Mouse (Mus musculus): ENCODE data around the gene Ddx46. TPM values are rescaled to one million over a fixed set of nuclear protein-coding genes. Genes with fewer than 3 reads are reported as not detected.
A peak's percentile ranks its signal among the peaks of the same experiment; 100 is the strongest.

Ddx46 gene
- polyA plus RNA-seq, 1 experiment, result 1.9 TPM

GRCm38 (mm10) chr13:55704301-55704700 lies 69.5 kb downstream of the Ddx46 start:
- Histone ChIP-seq H3K9me3 (ENCODE audit: control insufficient read depth, low read length) (peaks cover 4% of the 10 kb centered on the region), H3K27me3 (ENCODE audit: control insufficient read depth) (no peaks in the 10 kb centered on the region), H3K36me3 (ENCODE audit: control insufficient read depth) (peaks cover 57% of the 10 kb centered on the region), H3K4me1 (ENCODE audit: control insufficient read depth) (peaks cover 2% of the 10 kb centered on the region; the same call in 1 of the 2 replicates), H3K4me3 (replicated peaks) (no peak overlapping the region)
- TF ChIP-seq TAL1 (IDR thresholded peaks at IDR 0.05; ENCODE audit: low read length) (no peak), GATA1 (IDR thresholded peaks at IDR 0.05; ENCODE audit: low read length) (no peak)

- H3K9me3 ChIP-seq (ENCODE audit: control insufficient read depth, low read length), result no peaks in the 10 kb centered on the region
- TF ChIP-seq GATA1 (IDR thresholded peaks at IDR 0.05; ENCODE audit: low read length) (no peak), TAL1 (IDR thresholded peaks at IDR 0.05; ENCODE audit: low read length) (no peak)
- peaks cover 3% of the 10 kb centered on the region for H3K36me3 ChIP-seq (ENCODE audit: control insufficient read depth)
- no peak overlapping the region for H3K4me3 ChIP-seq (replicated peaks)
- H3K27me3 ChIP-seq (ENCODE audit: control insufficient read depth), result no peaks in the 10 kb centered on the region
- H3K4me1 ChIP-seq (ENCODE audit: control insufficient read depth), result peaks cover 22% of the 10 kb centered on the region
These were observed 78.0 kb downstream of the Ddx46 start for GRCm38 (mm10) chr13:55712846-55713245.

GRCm38 (mm10) chr13:55714501-55715166 lies 79.8 kb downstream of the Ddx46 start, which contains the start of gene Txndc15:
TSS of gene Txndc15 (plus strand) at chr13:55714650.
- Histone ChIP-seq H3K4me3 (replicated peaks) (peak within 1 kb of the TSS; percentile 83), H3K4me1 (ENCODE audit: control insufficient read depth) (peaks cover 23% of the 10 kb centered on the region), H3K9me3 (ENCODE audit: control insufficient read depth, low read length) (no peaks in the 10 kb centered on the region), H3K36me3 (ENCODE audit: control insufficient read depth) (peaks cover 14% of the 10 kb centered on the region), H3K27me3 (ENCODE audit: control insufficient read depth) (no peaks in the 10 kb centered on the region)
- TF ChIP-seq TAL1 (IDR thresholded peaks at IDR 0.05; ENCODE audit: low read length) (no peak), GATA1 (IDR thresholded peaks at IDR 0.05; ENCODE audit: low read length) (no peak)

GRCm38 (mm10) chr13:55715167-55715512 lies 80.3 kb downstream of the Ddx46 start:
- TF ChIP-seq GATA1 (IDR thresholded peaks at IDR 0.05; ENCODE audit: low read length) (no peak), TAL1 (IDR thresholded peaks at IDR 0.05; ENCODE audit: low read length) (no peak)
- Histone ChIP-seq H3K27me3 (ENCODE audit: control insufficient read depth) (no peaks in the 10 kb centered on the region), H3K4me3 (replicated peaks) (peak overlapping the region; percentile 83), H3K36me3 (ENCODE audit: control insufficient read depth) (peaks cover 19% of the 10 kb centered on the region), H3K9me3 (ENCODE audit: control insufficient read depth, low read length) (no peaks in the 10 kb centered on the region), H3K4me1 (ENCODE audit: control insufficient read depth) (peaks cover 23% of the 10 kb centered on the region)

- Histone ChIP-seq H3K4me1 (ENCODE audit: control insufficient read depth) (peaks cover 23% of the 10 kb centered on the region), H3K27me3 (ENCODE audit: control insufficient read depth) (no peaks in the 10 kb centered on the region), H3K4me3 (replicated peaks) (no peak overlapping the region), H3K9me3 (ENCODE audit: control insufficient read depth, low read length) (no peaks in the 10 kb centered on the region), H3K36me3 (ENCODE audit: control insufficient read depth) (peaks cover 26% of the 10 kb centered on the region)
- TF ChIP-seq GATA1 (IDR thresholded peaks at IDR 0.05; ENCODE audit: low read length), result no peak
- no peak for TF ChIP-seq TAL1 (IDR thresholded peaks at IDR 0.05; ENCODE audit: low read length)
These were observed 81.2 kb downstream of the Ddx46 start for GRCm38 (mm10) chr13:55715908-55716510.

- Histone ChIP-seq H3K36me3 (ENCODE audit: control insufficient read depth) (peaks cover 42% of the 10 kb centered on the region), H3K9me3 (ENCODE audit: control insufficient read depth, low read length) (no peaks in the 10 kb centered on the region), H3K4me1 (ENCODE audit: control insufficient read depth) (peaks cover 7% of the 10 kb centered on the region), H3K27me3 (ENCODE audit: control insufficient read depth) (no peaks in the 10 kb centered on the region), H3K4me3 (replicated peaks) (no peak overlapping the region)
- TF ChIP-seq GATA1 (IDR thresholded peaks at IDR 0.05; ENCODE audit: low read length) (no peak), TAL1 (IDR thresholded peaks at IDR 0.05; ENCODE audit: low read length) (no peak)
These were observed 86.7 kb downstream of the Ddx46 start for GRCm38 (mm10) chr13:55721516-55721915.

- peaks cover 42% of the 10 kb centered on the region for H3K36me3 ChIP-seq (ENCODE audit: control insufficient read depth)
These were observed 87.2 kb downstream of the Ddx46 start for GRCm38 (mm10) chr13:55721995-55722394.

GRCm38 (mm10) chr13:55726598-55727119 lies 91.8 kb downstream of the Ddx46 start:
- no peak for TF ChIP-seq GATA1 (IDR thresholded peaks at IDR 0.05; ENCODE audit: low read length)
- TF ChIP-seq TAL1 (IDR thresholded peaks at IDR 0.05; ENCODE audit: low read length), result no peak

More at GRCm38 (mm10) chr13:55721995-55722394, 87.2 kb downstream of the Ddx46 start:
- H3K4me1 ChIP-seq (ENCODE audit: control insufficient read depth), result peaks cover 9% of the 10 kb centered on the region
- H3K4me3 ChIP-seq (replicated peaks), result no peak overlapping the region
- no peaks in the 10 kb centered on the region for H3K27me3 ChIP-seq (ENCODE audit: control insufficient read depth)
- no peaks in the 10 kb centered on the region for H3K9me3 ChIP-seq (ENCODE audit: control insufficient read depth, low read length)
- no peak for TF ChIP-seq TAL1 (IDR thresholded peaks at IDR 0.05; ENCODE audit: low read length)
- no peak for TF ChIP-seq GATA1 (IDR thresholded peaks at IDR 0.05; ENCODE audit: low read length)

GRCm38 (mm10) chr13:55727120-55727838 lies 92.5 kb downstream of the Ddx46 start, which contains the start of gene Pcbd2:
TSS of gene Pcbd2 (plus strand) at chr13:55727368.
- Histone ChIP-seq H3K36me3 (ENCODE audit: control insufficient read depth) (peaks cover 11% of the 10 kb centered on the region), H3K9me3 (ENCODE audit: control insufficient read depth, low read length) (no peaks in the 10 kb centered on the region), H3K4me3 (replicated peaks) (peak within 1 kb of the TSS; percentile 86), H3K27me3 (ENCODE audit: control insufficient read depth) (no peaks in the 10 kb centered on the region), H3K4me1 (ENCODE audit: control insufficient read depth) (peaks cover 22% of the 10 kb centered on the region)
- TF ChIP-seq TAL1 (IDR thresholded peaks at IDR 0.05; ENCODE audit: low read length), result no peak

More at GRCm38 (mm10) chr13:55726598-55727119, 91.8 kb downstream of the Ddx46 start:
- no peaks in the 10 kb centered on the region for H3K9me3 ChIP-seq (ENCODE audit: control insufficient read depth, low read length)
- peaks cover 13% of the 10 kb centered on the region for H3K36me3 ChIP-seq (ENCODE audit: control insufficient read depth)
- H3K4me3 ChIP-seq (replicated peaks), result peak overlapping the region; percentile 86
- H3K27me3 ChIP-seq (ENCODE audit: control insufficient read depth), result no peaks in the 10 kb centered on the region
- H3K4me1 ChIP-seq (ENCODE audit: control insufficient read depth), result peaks cover 19% of the 10 kb centered on the region

Measured in erythroblast, embryonic 14.5 days (primary cell).